Mouse (Mus musculus) gastrocnemius, postnatal 4 days (tissue): ENCODE results near the gene Lag3. TPM values are rescaled to one million over a fixed set of nuclear protein-coding genes. Genes with fewer than 3 reads are reported as not detected.

Experiments
- DNase-seq, 2 experiments: peaks; one replicate each; pipeline ENCODE4 v3.0.0; 2021 to 2022; ENCODE audit warnings: low spot score in 2 of 2, mixed read lengths in 2 of 2
- total RNA-seq, 2 experiments: library from RNA; stranded (reverse); gene quantifications; 2 replicates each; pipeline ENCODE4 v1.2.3; 2021

Gene Lag3
- total RNA-seq, 2 experiments from 2014 or later = 1.1 to 1.2 TPM

DNA sequence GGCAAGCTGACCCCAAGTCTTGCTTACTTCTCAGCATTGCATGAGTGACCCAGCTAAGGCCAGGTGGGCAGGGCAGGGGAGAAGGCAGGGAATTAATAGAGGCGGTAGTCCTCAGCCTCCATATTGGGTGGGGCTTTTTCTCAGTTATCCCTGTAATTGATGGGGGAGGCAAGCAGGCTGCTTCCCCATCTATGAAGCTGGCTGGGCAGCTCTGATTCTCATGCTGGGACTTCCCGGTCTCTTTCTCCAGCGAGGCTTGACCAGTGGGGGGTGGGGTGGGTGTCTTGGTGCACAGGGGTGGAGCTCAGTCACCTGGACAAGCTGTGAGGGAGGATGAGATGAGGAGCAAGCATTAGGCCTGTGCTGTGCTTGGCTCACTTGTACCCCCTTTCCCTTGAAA, 49.7 kb downstream of the Lag3 start:
- no peak for DNase-seq

DNA sequence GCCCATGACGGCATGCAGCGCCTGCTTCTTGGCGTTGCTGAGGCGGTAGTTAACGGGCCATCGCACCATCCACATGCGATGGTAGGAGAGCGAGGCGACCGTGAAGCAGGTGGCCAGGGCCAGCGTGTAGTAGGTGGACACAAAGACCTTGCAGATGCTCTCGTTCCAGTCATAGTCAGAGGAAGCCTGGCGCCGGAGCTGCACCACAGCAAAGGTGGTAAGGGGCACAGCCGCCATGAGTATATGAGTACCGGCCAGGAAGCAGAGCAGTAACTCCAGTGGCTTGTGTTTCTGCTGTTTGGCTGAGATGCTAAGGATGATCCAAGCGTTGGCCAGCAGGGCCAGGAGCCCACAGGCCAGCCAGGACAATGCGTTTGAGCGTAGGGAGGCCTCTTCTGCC, 50.2 kb downstream of the Lag3 start:
- DNase-seq = no peak

DNA sequence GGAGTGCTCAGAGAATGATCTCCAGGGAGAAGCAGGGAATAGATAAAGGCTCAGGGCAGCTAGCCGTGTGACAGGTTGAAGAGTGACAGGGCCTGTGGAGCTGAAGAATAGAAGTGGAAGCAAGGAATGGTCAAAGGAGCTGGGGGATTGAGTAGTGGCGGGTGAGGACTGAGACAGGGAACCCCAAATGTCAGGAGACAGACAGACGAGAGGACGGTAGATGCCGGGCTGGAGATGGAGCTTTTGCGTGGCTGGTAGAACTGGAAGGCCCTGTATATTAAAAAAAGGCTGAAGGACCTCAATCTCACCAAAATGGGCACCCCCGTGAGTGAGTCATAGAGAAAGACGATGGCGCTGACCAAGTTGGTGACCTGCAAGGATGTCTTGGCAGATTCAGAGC, 51.0 kb downstream of the Lag3 start:
- no peak for DNase-seq

DNA sequence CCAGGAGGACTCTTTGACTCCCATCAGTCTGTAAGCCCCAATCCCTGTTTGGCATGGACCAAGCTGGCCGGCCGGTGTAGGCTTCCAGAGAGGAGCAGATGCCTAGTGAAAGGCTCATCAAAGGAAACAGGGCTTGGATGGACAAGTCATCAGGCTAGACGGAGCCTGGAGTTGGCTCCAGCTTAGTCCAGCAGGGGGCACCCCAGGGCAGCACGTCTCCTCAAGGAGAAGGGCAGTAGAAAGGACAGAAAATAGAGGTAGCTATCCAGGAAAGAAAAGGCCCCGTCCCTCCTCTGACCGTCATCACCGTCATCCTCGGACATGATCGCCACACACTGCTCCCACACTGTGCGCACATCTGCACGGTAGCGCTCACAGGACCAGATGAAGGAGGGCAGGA, 51.8 kb downstream of the Lag3 start:
- peak; percentile 74 to 89 for DNase-seq

- DNase-seq = no peak
These were observed 52.8 kb downstream of the Lag3 start for GRCm38 (mm10) chr6:124858561-124859318.

DNA sequence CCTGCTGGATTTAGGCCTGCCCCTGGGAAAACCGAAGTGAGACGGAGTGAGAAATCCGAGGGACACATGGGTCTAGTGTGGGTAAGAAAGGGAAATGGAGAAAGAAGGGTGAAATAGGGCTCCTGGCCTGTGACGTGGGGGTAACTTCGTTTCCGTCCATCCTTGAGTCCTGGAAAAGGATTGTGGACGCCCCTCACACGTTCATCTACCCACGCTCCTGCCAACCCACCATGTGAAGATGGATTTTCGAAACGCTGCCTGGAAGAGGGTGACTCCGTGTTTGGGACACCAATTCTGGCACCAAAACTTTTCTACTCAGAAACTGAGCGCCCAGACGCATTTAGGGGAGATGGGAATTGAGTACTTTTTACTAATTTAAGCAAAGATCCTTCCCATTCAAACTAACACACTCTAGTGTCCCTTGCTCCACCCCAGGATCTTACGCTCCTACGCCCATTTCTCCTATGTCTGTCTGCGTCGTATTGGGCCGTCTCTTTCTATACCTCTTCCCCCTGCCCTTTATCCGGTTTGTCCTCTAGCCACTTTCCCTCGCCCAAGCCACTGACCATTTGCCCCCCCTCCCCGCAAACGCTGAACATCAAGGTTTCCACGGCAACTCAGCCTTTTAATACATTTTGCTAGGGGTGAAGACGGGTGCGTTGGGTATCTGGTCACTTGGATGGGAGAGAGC, 53.5 kb downstream of the Lag3 start:
- DNase-seq = no peak

DNA sequence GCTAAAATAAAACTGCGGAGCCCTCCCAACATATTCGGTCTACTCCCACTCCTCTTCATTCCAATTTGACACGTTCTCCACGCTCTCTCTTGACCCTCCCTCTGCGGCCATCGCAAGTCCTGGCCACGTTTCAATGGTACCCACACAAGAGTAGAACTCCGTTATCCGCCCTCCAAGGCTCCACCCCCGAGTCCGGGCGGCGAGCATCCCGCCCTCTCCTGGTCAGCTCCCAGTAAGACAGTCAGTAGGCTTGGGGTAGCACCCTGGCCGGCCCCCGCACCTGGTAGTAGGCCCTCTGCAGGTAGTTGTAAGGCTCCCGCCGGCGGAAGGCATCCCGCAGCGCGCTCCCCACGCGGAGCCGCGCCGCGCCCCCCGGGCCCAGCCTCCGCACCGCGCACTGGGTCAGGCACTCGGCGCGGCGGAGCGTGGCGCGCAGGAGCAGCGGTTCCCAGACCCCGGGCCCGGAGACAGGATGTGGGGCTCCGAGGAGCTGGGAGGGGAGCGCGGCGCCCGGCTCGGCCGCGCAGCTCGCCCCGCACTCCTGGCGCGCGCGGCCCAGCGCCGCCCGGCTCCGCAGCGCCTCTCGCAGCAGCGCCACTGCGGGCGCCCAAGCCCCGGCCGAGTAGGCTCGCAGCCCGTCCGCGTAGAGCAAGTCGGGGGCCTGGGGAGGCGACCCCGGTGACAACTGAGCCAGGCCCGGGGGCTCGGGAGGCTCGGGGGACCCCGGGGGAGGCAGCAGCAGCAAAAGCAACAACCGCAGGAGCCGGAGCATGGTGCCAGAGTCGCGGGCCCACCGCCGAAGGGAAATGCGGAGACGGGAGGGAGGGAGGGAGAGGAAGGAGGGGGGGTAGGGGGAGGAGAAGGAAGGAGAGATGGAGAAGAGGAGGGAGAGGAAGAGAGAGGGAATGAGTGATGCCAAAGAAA, 54.3 kb downstream of the Lag3 start, which contains the start of gene P3h3:
Gene P3h3 (minus strand): TSS at position 837 of the 924 bp plus-strand sequence.
- DNase-seq = peak; percentile 82 to 85

- no peak for DNase-seq
These were observed 55.2 kb downstream of the Lag3 start for GRCm38 (mm10) chr6:124856321-124856720.

DNA sequence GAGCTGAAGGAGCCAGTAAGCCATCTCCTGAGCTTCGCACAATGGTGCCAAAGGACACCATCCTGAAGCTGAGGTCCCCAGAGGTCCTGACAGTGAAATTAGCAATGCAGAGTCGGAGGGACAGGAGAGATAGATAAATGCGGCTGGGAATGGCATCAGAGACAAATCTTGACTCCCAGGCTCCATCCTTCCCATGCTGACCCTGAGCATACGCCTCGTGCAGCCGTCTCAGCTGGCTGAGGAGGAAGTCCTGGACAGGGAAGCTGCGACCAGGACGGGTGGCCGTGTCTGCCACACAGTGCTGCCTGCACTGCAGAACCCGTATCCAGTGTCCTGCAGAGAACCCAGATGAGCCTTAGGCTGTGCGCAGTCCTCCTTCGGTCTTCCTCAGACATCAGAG, 56.9 kb downstream of the Lag3 start:
- no peak for DNase-seq

Other genes with a start within 250 kb of the Lag3 start
- gene Lpcat3, start 248.7 kb downstream of the Lag3 start, total RNA-seq = 10 to 100 TPM; 37.9 to 43.1 TPM
- 10 to 100 TPM; 71.0 to 82.6 TPM for gene Emg1, start 199.5 kb downstream of the Lag3 start, total RNA-seq
- gene Phb2, start 199.4 kb downstream of the Lag3 start, total RNA-seq = 100 to 1,000 TPM; 234 to 238 TPM
- 1 to 10 TPM; 4.6 to 6.4 TPM for gene Ptpn6, start 173.0 kb downstream of the Lag3 start, total RNA-seq
- gene Grcc10, start 170.3 kb downstream of the Lag3 start, total RNA-seq = 100 to 1,000 TPM; 177 to 209 TPM
- under 1 TPM in 1 of 2 experiments, not detected in 1; 0.83 TPM for gene Gm45234, start 155.7 kb downstream of the Lag3 start, total RNA-seq
- 10 to 100 TPM; 52.9 to 66.5 TPM for gene Atn1, start 155.2 kb downstream of the Lag3 start, total RNA-seq
- 1 to 10 TPM; 6.0 to 6.5 TPM for gene Eno2, start 142.0 kb downstream of the Lag3 start, total RNA-seq
- not detected for gene Lrrc23, start 132.0 kb downstream of the Lag3 start, total RNA-seq
- 10 to 100 TPM; 10.5 to 11.7 TPM for gene Spsb2, start 103.0 kb downstream of the Lag3 start, total RNA-seq
- 1,000 to 10,000 TPM; 2,059 to 2,144 TPM for gene Tpi1, start 97.4 kb downstream of the Lag3 start, total RNA-seq
- gene Usp5, start 82.2 kb downstream of the Lag3 start, total RNA-seq = 10 to 100 TPM; 81.7 to 85.9 TPM
- 10 to 100 TPM; 27.9 to 28.2 TPM for gene Cdca3, start 82.2 kb downstream of the Lag3 start, total RNA-seq
- 10 to 100 TPM; 13.6 to 14.3 TPM for gene Gnb3, start 71.4 kb downstream of the Lag3 start, total RNA-seq
- 10 to 100 TPM; 57.3 to 62.8 TPM for gene P3h3, start 54.0 kb downstream of the Lag3 start, total RNA-seq
- gene Gpr162, start 47.7 kb downstream of the Lag3 start, total RNA-seq = 1 to 10 TPM; 1.2 to 1.3 TPM
- 1 to 10 TPM; 1.4 to 1.7 TPM for gene Cd4, start 23.5 kb downstream of the Lag3 start, total RNA-seq
- 100 to 1,000 TPM; 395 to 409 TPM for gene Ptms, start 8.4 kb upstream of the Lag3 start, total RNA-seq
- 100 to 1,000 TPM; 236 to 238 TPM for gene Mlf2, start 19.7 kb upstream of the Lag3 start, total RNA-seq
- gene Cops7a, start 53.8 kb upstream of the Lag3 start, total RNA-seq = 10 to 100 TPM; 86.3 to 86.8 TPM
- gene Pianp, start 85.0 kb upstream of the Lag3 start, total RNA-seq = under 1 TPM; 0.56 to 0.67 TPM
- gene Zfp384, start 97.4 kb upstream of the Lag3 start, total RNA-seq = 10 to 100 TPM; 28.1 to 32.8 TPM
- 10 to 100 TPM; 54.1 to 54.2 TPM for gene Ing4, start 128.1 kb upstream of the Lag3 start, total RNA-seq
- 1 to 10 TPM; 3.9 to 4.6 TPM for gene Acrbp, start 138.0 kb upstream of the Lag3 start, total RNA-seq
- under 1 TPM; 0.20 to 0.31 TPM for gene Lpar5, start 156.2 kb upstream of the Lag3 start, total RNA-seq
- 100 to 1,000 TPM; 160 to 164 TPM for gene Chd4, start 184.3 kb upstream of the Lag3 start, total RNA-seq
- 10 to 100 TPM; 26.7 to 28.5 TPM for gene Nop2, start 220.2 kb upstream of the Lag3 start, total RNA-seq
- gene Iffo1, start 233.5 kb upstream of the Lag3 start, total RNA-seq = 100 to 1,000 TPM in 1 of 2 experiments, 10 to 100 TPM in 1; 90.6 to 108 TPM